Mouse (Mus musculus): ENCODE measurements at regions not wholly inside any gene's neighbourhood (a gene's known extent, or its start where the extent isn't known, plus 50 kb on each side); places are given as distances from the start of the nearest gene placed in this dataset.

- DNase-seq (ENCODE audit: low read depth, low spot score), result no peak
Observed at GRCm38 (mm10) chr16:82430384-82430783, 397.8 kb upstream of the Gm21833 start.

DNA sequence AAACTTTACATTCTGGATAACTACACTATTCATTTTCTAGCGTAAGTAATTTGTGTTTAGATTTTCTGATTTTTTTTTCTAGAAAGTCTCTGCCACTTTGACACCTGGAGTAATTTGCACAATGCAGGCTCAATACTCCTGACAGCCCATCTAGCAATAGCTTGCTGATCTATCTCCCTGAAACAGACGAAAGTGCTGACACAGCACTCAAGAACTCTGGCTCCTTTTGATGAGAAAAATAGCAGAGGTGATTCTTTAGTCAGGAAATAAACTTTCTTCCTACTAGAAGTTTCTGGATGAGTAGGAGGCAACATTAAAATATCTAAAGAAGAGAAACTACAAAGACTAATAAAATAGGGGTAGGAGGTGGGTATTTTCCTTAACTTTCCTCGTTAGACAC, 397.1 kb upstream of the Gm21833 start:
- DNase-seq (ENCODE audit: low read depth, low spot score), result no peak

DNA sequence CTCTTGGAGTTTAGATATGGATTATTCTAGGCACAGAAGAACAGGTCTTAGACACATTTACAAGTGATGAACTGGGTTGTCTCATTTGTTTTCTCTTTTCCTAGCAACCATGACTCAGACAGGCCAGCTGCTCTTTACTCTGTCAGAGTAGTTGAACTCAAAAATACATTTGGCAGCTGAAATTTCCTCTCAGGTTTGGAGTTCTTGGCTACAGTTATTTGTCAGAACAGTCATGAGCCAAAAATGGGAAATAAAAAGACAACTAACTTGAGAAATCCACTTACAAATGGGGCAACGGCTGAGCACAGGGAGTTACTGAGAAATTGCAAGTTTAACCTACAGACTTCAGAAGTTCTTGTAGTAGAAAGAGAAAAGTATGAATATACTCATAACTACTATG, 396.4 kb upstream of the Gm21833 start:
- no peak for DNase-seq (ENCODE audit: low read depth, low spot score)

DNA sequence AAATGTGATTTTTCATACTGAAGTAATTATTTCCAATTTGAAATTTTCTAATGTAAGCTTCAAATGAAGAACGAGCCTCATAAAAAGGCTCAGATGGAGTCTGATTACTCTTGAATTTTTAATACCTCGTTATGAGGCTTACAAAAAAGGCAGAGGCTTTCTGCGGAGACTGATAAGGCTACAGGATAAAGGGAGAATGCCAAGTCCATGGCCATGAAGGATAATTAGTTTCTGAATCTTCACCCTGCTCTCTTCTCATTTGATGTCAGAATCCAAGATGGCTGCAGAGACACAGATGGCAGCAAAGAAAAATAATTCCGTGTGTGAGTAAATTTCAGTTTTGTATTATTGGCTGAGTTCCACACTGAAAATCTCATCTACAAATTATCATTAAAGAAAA, 367.3 kb upstream of the Gm21833 start:
- DNase-seq (ENCODE audit: low read depth, low spot score), result no peak

- DNase-seq (ENCODE audit: low read depth, low spot score), result no peak
Observed at GRCm38 (mm10) chr16:82470736-82471387, 357.3 kb upstream of the Gm21833 start.

- DNase-seq (ENCODE audit: low read depth, low spot score), result no peak
Observed at GRCm38 (mm10) chr16:82520406-82520805, 307.8 kb upstream of the Gm21833 start.

GRCm38 (mm10) chr16:82521582-82521981, 306.6 kb upstream of the Gm21833 start:
- DNase-seq (ENCODE audit: low read depth, low spot score), result no peak

- peak; percentile 27 for DNase-seq (ENCODE audit: low read depth, low spot score)
Observed at GRCm38 (mm10) chr16:82564361-82564760, 263.8 kb upstream of the Gm21833 start.

GRCm38 (mm10) chr16:82596461-82596860, 231.7 kb upstream of the Gm21833 start:
- peak; percentile 89 for DNase-seq (ENCODE audit: low read depth, low spot score)

- DNase-seq (ENCODE audit: low read depth, low spot score), result peak; percentile 39
Observed at GRCm38 (mm10) chr16:82602038-82602437, 226.1 kb upstream of the Gm21833 start.
